Mouse (Mus musculus): ENCODE measurements around the gene Gm4767.
"Not testable (repeated sequence)": the region's sequence is repeated elsewhere in the genome, so short reads cannot be mapped to it uniquely, and the experiment has no call there.

- TF ChIP-seq ZNF384 (IDR thresholded peaks at IDR 0.05; ENCODE audit: low read depth, low read length); HCFC1 (IDR thresholded peaks at IDR 0.05; ENCODE audit: borderline replicate concordance, insufficient read depth, low read length); MAFK (IDR thresholded peaks at IDR 0.05; ENCODE audit: insufficient read depth, low read depth, low read length): not testable (repeated sequence)
Measured at GRCm38 (mm10) chr10:81811899-81812298, at the start of gene Gm4767.
